In the genomic region with DNA sequence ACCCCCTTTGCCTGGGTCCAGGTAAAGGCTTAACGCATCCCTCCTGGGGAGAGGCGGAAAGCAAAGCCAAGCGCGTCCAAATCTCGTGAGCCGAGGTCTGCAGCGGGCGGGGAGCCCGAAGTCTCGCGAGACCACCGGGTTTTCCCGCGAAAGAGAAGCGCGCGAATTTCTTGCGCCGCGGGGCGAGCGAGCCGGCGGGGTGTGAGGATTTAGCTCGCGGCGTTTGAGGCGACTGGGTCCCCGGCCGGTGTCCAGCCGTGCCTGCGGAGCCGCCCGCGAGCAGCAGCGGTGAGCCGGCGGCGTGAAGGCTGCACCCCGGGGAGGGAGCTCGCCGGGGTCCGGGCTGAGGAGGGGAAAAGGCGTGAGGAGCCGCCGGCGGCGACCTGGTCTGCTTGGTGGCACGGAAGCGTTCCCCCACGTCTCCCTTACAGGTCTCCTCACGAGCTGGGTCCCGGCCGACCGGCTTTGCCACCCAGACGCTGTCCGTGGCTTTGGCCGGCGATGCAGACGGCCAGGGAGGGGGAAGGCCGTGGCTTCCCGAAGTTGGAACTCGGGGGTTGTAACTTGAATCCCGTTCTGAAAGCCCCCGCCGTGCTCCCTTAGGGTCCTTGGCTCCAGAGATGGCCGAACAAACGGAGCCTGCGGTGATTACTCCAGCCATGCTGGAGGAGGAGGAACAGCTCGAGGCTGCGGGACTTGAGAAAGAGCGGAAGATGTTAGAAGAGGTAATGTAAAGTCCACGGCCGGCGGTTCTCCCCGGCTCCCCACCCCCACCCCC, we compare ENCODE assay signal across 8 mouse cellular contexts. TPM values are rescaled to one million over a fixed set of nuclear protein-coding genes. Genes with fewer than 3 reads are reported as not detected.
DNase-seq lines count a peak whose midpoint lies in the region; ATAC-seq lines count a peak whose summit lies in the region.

Hells (plus strand) TSS at position 128 of the 778 bp plus-strand sequence.

- no peaks in the 10 kb centered on the region for H3K27me3 ChIP-seq in intestine, embryonic 16.5 days (replicated peaks; ENCODE audit: control insufficient read depth, insufficient read depth, low read length)
- H3K27me3 ChIP-seq in midbrain, embryonic 10.5 days (ENCODE audit: low read depth, poor library complexity, severe bottlenecking): no peaks in the 10 kb centered on the region

- ATAC-seq in intestine, embryonic 16.5 days: peak; percentile 88

- intact Hi-C loops in left cerebral cortex, postnatal 36 days (cut with DNase I): no loop called here

- H3K9me3 ChIP-seq in intestine, embryonic 16.5 days (ENCODE audit: control insufficient read depth, low read length): no peaks in the 10 kb centered on the region
- no peaks in the 10 kb centered on the region for H3K9me3 ChIP-seq in midbrain, embryonic 10.5 days (replicated peaks)

- H3K4me1 ChIP-seq in intestine, embryonic 16.5 days (ENCODE audit: control insufficient read depth, insufficient read depth, low read length): peaks cover 7% of the 10 kb centered on the region; the same call in 1 of the 2 replicates
- peaks cover 18% of the 10 kb centered on the region for H3K4me1 ChIP-seq in midbrain, embryonic 10.5 days

- peak within 1 kb of the TSS; percentile 91 for H3K9ac ChIP-seq in intestine, embryonic 16.5 days (ENCODE audit: low read depth, low read length)

- under 1% methylated on average over 76 of the region's 76 CpGs for WGBS in intestine, embryonic 16.5 days
- under 1% methylated on average over 76 of the region's 76 CpGs for WGBS in midbrain, embryonic 10.5 days

- DNase-seq in adrenal gland, adult 8-10 months: peak; percentile 65
- peak; percentile 86 for DNase-seq in embryo, embryonic 11.5 days (ENCODE audit: low read depth, low spot score)
- DNase-seq in gastrocnemius, postnatal 4 days (ENCODE audit: low spot score in 2 of 2): peak; percentile 87 to 92
- peak; percentile 75 to 82 for DNase-seq in left cerebral cortex, postnatal 36 days (ENCODE audit: low spot score in 2 of 2)
- peak; percentile 91 for DNase-seq in midbrain, embryonic 10.5 days (ENCODE audit: low spot score)
- DNase-seq in right cerebral cortex, postnatal 36 days (ENCODE audit: low spot score in 2 of 2): peak; percentile 32 to 56
- peak; percentile 83 to 92 for DNase-seq in urinary bladder, postnatal 4 days (ENCODE audit: low spot score in 2 of 2)

- H3K4me2 ChIP-seq in intestine, embryonic 16.5 days (ENCODE audit: low read depth, low read length): peak within 1 kb of the TSS; percentile 88

- H3K27ac ChIP-seq in intestine, embryonic 16.5 days (ENCODE audit: low read length): peak within 1 kb of the TSS; percentile 74
- peak within 1 kb of the TSS; percentile 98 for H3K27ac ChIP-seq in midbrain, embryonic 10.5 days (replicated peaks)

- 0 out of 2 replicates have a peak, but pooled peaks cover 2% of the 10 kb centered on the region for H3K36me3 ChIP-seq in intestine, embryonic 16.5 days (ENCODE audit: control insufficient read depth, insufficient read depth, low read length)
- peaks cover 36% of the 10 kb centered on the region for H3K36me3 ChIP-seq in midbrain, embryonic 10.5 days

- H3K4me3 ChIP-seq in intestine, embryonic 16.5 days (ENCODE audit: low read length): peak within 1 kb of the TSS; percentile 92
- peak within 1 kb of the TSS; percentile 89 for H3K4me3 ChIP-seq in midbrain, embryonic 10.5 days

RNA-seq across cellular contexts. Expression of gene Hells, which starts in this region (rescaled TPM):
- 1 to 10 TPM; 3.0 to 4.5 (median 4.3) TPM for total RNA-seq in adrenal gland, adult 8-10 months (2022)
- 10 to 100 TPM; 12.4 to 13.6 TPM for total RNA-seq in gastrocnemius, postnatal 4 days (2021)
- polyA plus RNA-seq in intestine, embryonic 16.5 days (2015; fragmentation: Nextera tagmentation; extraction: Ambion mirVana): 29.6 and 37.8 TPM in 2 replicates
- total RNA-seq in left cerebral cortex, postnatal 36 days (2021): 1 to 10 TPM; 2.1 to 7.1 TPM
- polyA plus RNA-seq in midbrain, embryonic 10.5 days (2016; fragmentation: Nextera tagmentation; extraction: Ambion mirVana): 87.0 and 102 TPM in 2 replicates

Comparison
In these comparisons a context has a peak if more than half of its experiments do, and no peak if none do; other contexts are left out.
1. Peak in every context shown above with its lines: DNase-seq, ATAC-seq, H3K4me3 ChIP-seq and H3K27ac ChIP-seq.